Mouse (Mus musculus) kidney, adult 2 months (tissue): Measurements from ENCODE around the gene Nup62cl.

Experiments used
- CTCF ChIP-seq: fragments of 200-500 bp; conservative IDR thresholded peaks from 2 replicates; pipeline ENCODE4 v1.5.1; 2011; ENCODE audit warnings: low read depth, mild to moderate bottlenecking, control low read depth, low read length, moderate library complexity, mixed read lengths; ENCODE audit not compliant: insufficient read depth, insufficient read length
- POLR2A ChIP-seq: fragments of 200-500 bp; IDR thresholded peaks from one replicate; pipeline ENCODE4 v1.6.1; 2011; ENCODE audit warnings: low read depth, low read length, control low read depth

- TF ChIP-seq CTCF (no peak), POLR2A (no peak)
Observed at GRCm38 (mm10) chrX:140060886-140061874, 1.3 kb downstream of the Nup62cl start.
